Mouse (Mus musculus) retina, postnatal 1 day (tissue): ENCODE measurements at regions not wholly inside any gene's neighbourhood (a gene's known extent, or its start where the extent isn't known, plus 50 kb on each side); places are given as distances from the start of the nearest gene placed in this dataset.

Source experiments
- DNase-seq: peaks from one replicate; pipeline ENCODE4 v3.0.0-alpha.2; 2012

- DNase-seq, result peak; percentile 9
Observed at GRCm38 (mm10) chr4:74847332-74848053, 430.6 kb downstream of the Dmac1 start.

- no peak for DNase-seq
Observed at GRCm38 (mm10) chr4:74798173-74798799, 479.8 kb downstream of the Dmac1 start.

- DNase-seq, result no peak
Observed at GRCm38 (mm10) chr4:74797456-74797855, 480.6 kb downstream of the Dmac1 start.

GRCm38 (mm10) chr4:74796676-74797075 lies 481.4 kb downstream of the Dmac1 start:
- peak; percentile 6 for DNase-seq

GRCm38 (mm10) chr4:74747985-74748384 lies 505.7 kb downstream of the Kdm4c start:
- DNase-seq, result no peak

GRCm38 (mm10) chr4:74739642-74740041 lies 497.3 kb downstream of the Kdm4c start:
- no peak for DNase-seq
